Comparison of ENCODE assay signal across 9 mouse cellular contexts in the genomic region with DNA sequence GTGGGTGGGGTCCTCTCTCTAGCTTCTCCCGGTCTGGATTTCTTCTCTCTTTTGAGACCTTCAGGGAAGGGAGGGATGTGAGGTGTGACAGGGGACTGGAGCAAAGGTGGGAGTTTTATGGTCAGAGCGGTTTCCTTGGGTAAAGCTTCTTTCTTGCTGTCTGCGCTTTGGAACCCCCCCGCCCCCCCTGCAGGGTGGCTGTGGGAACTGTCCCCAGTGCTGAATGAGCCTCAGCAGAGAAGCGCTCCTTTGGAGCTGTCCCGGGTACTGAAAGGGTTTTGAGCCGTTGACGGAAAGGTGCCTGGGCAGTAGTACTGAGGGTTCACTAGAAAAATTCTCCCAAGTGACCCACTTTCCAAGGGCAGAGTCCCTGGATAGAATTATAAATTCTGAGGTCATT. TPM values are rescaled to one million over a fixed set of nuclear protein-coding genes. Genes with fewer than 3 reads are reported as not detected.
DNase-seq lines count a peak whose midpoint lies in the region; ATAC-seq and TF ChIP-seq lines count a peak whose summit lies in the region.
"Had no signal": no experiment of that assay in that cellular context is flagged by ENCODE, and none has a peak within 500 bp of the region (broad histone marks: within the 10 kb centered on the region; RNA-seq: fewer than 3 reads in every experiment).

No protein-coding gene starts in this region.

- H3K27me3 ChIP-seq in kidney, embryonic 15.5 days: peaks cover 63% of the 10 kb centered on the region
- H3K27me3 ChIP-seq in MEL (ENCODE audit: control insufficient read depth in 1 of 2, insufficient read depth in 2 of 2, low read length in 2 of 2): no peaks in the 10 kb centered on the region
- peaks cover 2% of the 10 kb centered on the region; the same call in 1 of the 2 replicates for H3K27me3 ChIP-seq in stomach, postnatal 0 days (ENCODE audit: control insufficient read depth, insufficient read depth, low read length)

- H3K9ac ChIP-seq in kidney, embryonic 15.5 days: no peak overlapping the region
- H3K9ac ChIP-seq in MEL (ENCODE audit: control insufficient read depth, low read depth, low read length, poor library complexity, severe bottlenecking): no peak overlapping the region
- no peak overlapping the region for H3K9ac ChIP-seq in stomach, postnatal 0 days (ENCODE audit: low read length)
- H3K9ac ChIP-seq: neural tube, embryonic 12.5 days had no signal

- H3K79me2 ChIP-seq in MEL (ENCODE audit: control insufficient read depth, insufficient read depth, low read length, poor library complexity): no peaks in the 10 kb centered on the region

- no peak for ATAC-seq in kidney, embryonic 15.5 days (replicated peaks; ENCODE audit: low FRiP score)
- peak; percentile 57 to 58; a peak in 2 of 4 replicates for ATAC-seq in hematopoietic stem cell, adult 5-6 weeks (replicated peaks in 1 of 2; ENCODE audit: insufficient read depth in 1 of 2, low FRiP score in 2 of 2, low TSS enrichment in 1 of 2, low read depth in 1 of 2, poor library complexity in 2 of 2, severe bottlenecking in 2 of 2)
- ATAC-seq in stomach, postnatal 0 days (ENCODE audit: low FRiP score, low TSS enrichment): peak; percentile 47; the same call in 1 of the 2 replicates
- no peak for ATAC-seq in erythroblast, adult 5-6 weeks (replicated peaks; ENCODE audit: low FRiP score, poor library complexity, severe bottlenecking)

- H3K9me3 ChIP-seq in kidney, embryonic 15.5 days (replicated peaks): no peaks in the 10 kb centered on the region
- H3K9me3 ChIP-seq in MEL (replicated peaks; ENCODE audit: insufficient read depth, low read length): no peaks in the 10 kb centered on the region
- H3K9me3 ChIP-seq in stomach, postnatal 0 days (ENCODE audit: control insufficient read depth, low read length): no peaks in the 10 kb centered on the region
- H3K9me3 ChIP-seq: neural tube, embryonic 12.5 days had no signal

- no peak overlapping the region for H3K4me2 ChIP-seq in kidney, embryonic 15.5 days
- no peak overlapping the region for H3K4me2 ChIP-seq in stomach, postnatal 0 days (replicated peaks; ENCODE audit: low read depth)
- H3K4me2 ChIP-seq: neural tube, embryonic 12.5 days had no signal

- no peak for TF ChIP-seq CTCF in MEL (IDR thresholded peaks at IDR 0.05 in 2 of 3, conservative IDR thresholded peaks at IDR 0.05 in 1 of 3; ENCODE audit: control insufficient read depth in 1 of 3, insufficient read depth in 1 of 3, low read depth in 2 of 3, low read length in 3 of 3, poor library complexity in 1 of 3, severe bottlenecking in 1 of 3)
- no peak for TF ChIP-seq CTCF in stomach, postnatal 0 days (IDR thresholded peaks at IDR 0.05; ENCODE audit: low read depth)

- no peak overlapping the region for H3K4me3 ChIP-seq in kidney, embryonic 15.5 days (replicated peaks)
- H3K4me3 ChIP-seq in MEL (ENCODE audit: control insufficient read depth in 1 of 2, insufficient read depth in 1 of 2, low read depth in 2 of 2, low read length in 2 of 2): no peak overlapping the region
- no peak overlapping the region for H3K4me3 ChIP-seq in stomach, postnatal 0 days (ENCODE audit: low read depth, low read length)
- H3K4me3 ChIP-seq: neural tube, embryonic 12.5 days had no signal

- TF ChIP-seq POLR2A in MEL (IDR thresholded peaks at IDR 0.05; ENCODE audit: control insufficient read depth in 1 of 2, insufficient read depth in 1 of 2, low read depth in 1 of 2, low read length in 2 of 2, poor library complexity in 1 of 2): no peak

- peak; percentile 17 for DNase-seq in kidney, adult 11 months
- peak; percentile 49 for DNase-seq in MEL (ENCODE audit: low read depth, low spot score)
- DNase-seq in cerebellum, postnatal 10 days: peak; percentile 49 to 63
- DNase-seq in lung, postnatal 14 days: peak; percentile 73
- DNase-seq in stomach, postnatal 0 days (ENCODE audit: low spot score): peak; percentile 75

- no peak for TF ChIP-seq RAD21 in MEL (IDR thresholded peaks at IDR 0.05; ENCODE audit: low read depth, low read length)

- H3K4me1 ChIP-seq in kidney, embryonic 15.5 days: peaks cover 21% of the 10 kb centered on the region
- H3K4me1 ChIP-seq in MEL (ENCODE audit: control insufficient read depth in 1 of 2, insufficient read depth in 2 of 2, low read length in 2 of 2): no peaks in the 10 kb centered on the region
- H3K4me1 ChIP-seq in stomach, postnatal 0 days (replicated peaks; ENCODE audit: control insufficient read depth, insufficient read depth): 0 out of 2 replicates have a peak, but pooled peaks cover under 1% of the 10 kb centered on the region

- under 1% methylated on average over 8 of the region's 8 CpGs for WGBS in kidney, embryonic 15.5 days
- WGBS in stomach, postnatal 0 days: 2% methylated on average over 8 of the region's 8 CpGs

- TF ChIP-seq EP300 in MEL (IDR thresholded peaks at IDR 0.05; ENCODE audit: low read depth in 1 of 2, low read length in 2 of 2): no peak
- no peak for TF ChIP-seq EP300 in stomach, postnatal 0 days (optimal IDR thresholded peaks at IDR 0.05)

- no peaks in the 10 kb centered on the region for H3K36me3 ChIP-seq in kidney, embryonic 15.5 days
- H3K36me3 ChIP-seq in MEL (ENCODE audit: control insufficient read depth in 1 of 2, insufficient read depth in 2 of 2, low read length in 2 of 2): no peaks in the 10 kb centered on the region
- H3K36me3 ChIP-seq in stomach, postnatal 0 days (ENCODE audit: control insufficient read depth, insufficient read depth, low read length): no peaks in the 10 kb centered on the region
- H3K36me3 ChIP-seq: neural tube, embryonic 12.5 days had no signal

- no peak overlapping the region for H3K27ac ChIP-seq in kidney, embryonic 15.5 days
- H3K27ac ChIP-seq in MEL (ENCODE audit: control insufficient read depth, low read depth, low read length): no peak overlapping the region
- no peak overlapping the region for H3K27ac ChIP-seq in stomach, postnatal 0 days (replicated peaks)
- H3K27ac ChIP-seq: neural tube, embryonic 12.5 days had no signal

TF ChIP-seq in MEL, 35 proteins besides CTCF, POLR2A, EP300 and RAD21:
- TF ChIP-seq HCFC1 (IDR thresholded peaks at IDR 0.05; ENCODE audit: low read depth, low read length) (no peak), SIN3A (IDR thresholded peaks at IDR 0.05; ENCODE audit: low read length) (peak; percentile 63), MEF2A (IDR thresholded peaks at IDR 0.05; ENCODE audit: extremely low read depth, insufficient replicate concordance, low read depth, low read length, poor library complexity, severe bottlenecking) (no peak), USF1 (IDR thresholded peaks at IDR 0.05; ENCODE audit: low read depth, low read length) (no peak)

RNA-seq across cellular contexts. Expression of a gene that starts 4.5 kb away (rescaled TPM):
- 0.69 and 0.70 TPM in 2 replicates for polyA plus RNA-seq in kidney, embryonic 15.5 days (2015; fragmentation: Nextera tagmentation; extraction: Ambion mirVana)
- total RNA-seq in MEL (2012; rRNA removed): not detected in 2 replicates
- polyA plus RNA-seq in MEL (2012; ENCODE audit: insufficient read depth in 1 of 2, insufficient read length in 2 of 2, low read depth in 1 of 2, low replicate concordance in 2 of 2, missing spikeins in 1 of 2): not detected
- total RNA-seq in hematopoietic stem cell, adult 5-6 weeks (2017): not detected in 2 replicates
- 0.45 and 0.47 TPM in 2 replicates for polyA plus RNA-seq in stomach, postnatal 0 days (2015; fragmentation: Nextera tagmentation; extraction: Ambion mirVana)
- total RNA-seq in erythroblast, adult 5-6 weeks (2015; ENCODE audit: low replicate concordance): not detected in 2 replicates
- total RNA-seq in erythroblast, adult 5-6 weeks (2017; ENCODE audit: low replicate concordance): not detected in 2 replicates

RNA-seq across cellular contexts. Expression of a gene that starts 50.0 kb away (rescaled TPM):
- polyA plus RNA-seq in kidney, embryonic 15.5 days (2015; fragmentation: Nextera tagmentation; extraction: Ambion mirVana): 23.8 and 26.1 TPM in 2 replicates
- total RNA-seq in MEL (2012; rRNA removed): 0.89 and 1.7 TPM in 2 replicates
- polyA plus RNA-seq in MEL (2012; ENCODE audit: insufficient read depth in 1 of 2, insufficient read length in 2 of 2, low read depth in 1 of 2, low replicate concordance in 2 of 2, missing spikeins in 1 of 2): 1 to 10 TPM in 1 of 2 experiments, not detected in 1; 3.2 TPM
- total RNA-seq in hematopoietic stem cell, adult 5-6 weeks (2017): 12.0 and 27.9 TPM in 2 replicates
- 14.5 and 16.0 TPM in 2 replicates for polyA plus RNA-seq in stomach, postnatal 0 days (2015; fragmentation: Nextera tagmentation; extraction: Ambion mirVana)
- total RNA-seq in erythroblast, adult 5-6 weeks (2015; ENCODE audit: low replicate concordance): 0.77 and 7.7 TPM in 2 replicates
- total RNA-seq in erythroblast, adult 5-6 weeks (2017; ENCODE audit: low replicate concordance): 1.1 and 2.8 TPM in 2 replicates

Comparison
In these comparisons a context has a peak if more than half of its experiments do, and no peak if none do; other contexts are left out.
1. DNase-seq: peak in every context shown above with its lines; median percentile 75 in stomach, postnatal 0 days; 73 in lung, postnatal 14 days; 56 in cerebellum, postnatal 10 days; 49 in MEL; 17 in kidney, adult 11 months.
2. ATAC-seq: peak in hematopoietic stem cell, adult 5-6 weeks (2 of 2) and stomach, postnatal 0 days (single experiment); none in kidney, embryonic 15.5 days (single experiment) and erythroblast, adult 5-6 weeks (single experiment).